Mouse (Mus musculus) urinary bladder, postnatal 36 days (tissue): ENCODE results near the gene Coq8b.

ENCODE experiments used
- DNase-seq, 2 experiments: peaks; one replicate each; pipeline ENCODE4 v3.0.0; 2022; ENCODE audit warnings: low spot score in 2 of 2, mixed read lengths in 1 of 2

Coq8b gene

GRCm38 (mm10) chr7:27271423-27271822 lies 38.6 kb downstream of the Coq8b start:
- no peak for DNase-seq

- DNase-seq: no peak
These were observed 41.0 kb downstream of the Coq8b start for GRCm38 (mm10) chr7:27273739-27274351.

DNA sequence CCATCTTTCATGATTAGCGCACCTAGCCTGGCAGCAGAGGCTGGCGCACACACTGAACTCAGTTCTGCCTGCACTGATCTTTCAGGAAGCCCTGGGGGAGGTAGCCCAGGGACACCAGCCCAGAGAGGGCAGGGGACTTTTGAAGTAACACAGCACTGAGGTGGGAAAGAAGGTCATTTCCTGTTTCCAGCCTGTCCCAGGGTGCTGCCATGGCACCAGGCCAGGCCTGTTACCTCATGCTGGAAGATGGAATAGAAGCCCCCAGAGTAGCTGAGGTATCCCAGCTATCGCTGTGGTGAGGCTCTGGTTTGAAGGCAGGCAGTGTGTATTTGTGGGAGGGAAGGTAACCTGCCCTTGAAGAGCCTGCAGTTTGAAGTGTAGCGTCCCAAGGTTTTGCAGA lies 42.1 kb downstream of the Coq8b start:
- DNase-seq: no peak

- DNase-seq: no peak
These were observed 43.2 kb downstream of the Coq8b start for GRCm38 (mm10) chr7:27276021-27276420.

GRCm38 (mm10) chr7:27277191-27277590 lies 44.4 kb downstream of the Coq8b start:
- DNase-seq: no peak

- no peak for DNase-seq
These were observed 48.9 kb downstream of the Coq8b start for GRCm38 (mm10) chr7:27281717-27282116.

- DNase-seq: no peak
These were observed 49.4 kb downstream of the Coq8b start for GRCm38 (mm10) chr7:27282225-27282624.

DNA sequence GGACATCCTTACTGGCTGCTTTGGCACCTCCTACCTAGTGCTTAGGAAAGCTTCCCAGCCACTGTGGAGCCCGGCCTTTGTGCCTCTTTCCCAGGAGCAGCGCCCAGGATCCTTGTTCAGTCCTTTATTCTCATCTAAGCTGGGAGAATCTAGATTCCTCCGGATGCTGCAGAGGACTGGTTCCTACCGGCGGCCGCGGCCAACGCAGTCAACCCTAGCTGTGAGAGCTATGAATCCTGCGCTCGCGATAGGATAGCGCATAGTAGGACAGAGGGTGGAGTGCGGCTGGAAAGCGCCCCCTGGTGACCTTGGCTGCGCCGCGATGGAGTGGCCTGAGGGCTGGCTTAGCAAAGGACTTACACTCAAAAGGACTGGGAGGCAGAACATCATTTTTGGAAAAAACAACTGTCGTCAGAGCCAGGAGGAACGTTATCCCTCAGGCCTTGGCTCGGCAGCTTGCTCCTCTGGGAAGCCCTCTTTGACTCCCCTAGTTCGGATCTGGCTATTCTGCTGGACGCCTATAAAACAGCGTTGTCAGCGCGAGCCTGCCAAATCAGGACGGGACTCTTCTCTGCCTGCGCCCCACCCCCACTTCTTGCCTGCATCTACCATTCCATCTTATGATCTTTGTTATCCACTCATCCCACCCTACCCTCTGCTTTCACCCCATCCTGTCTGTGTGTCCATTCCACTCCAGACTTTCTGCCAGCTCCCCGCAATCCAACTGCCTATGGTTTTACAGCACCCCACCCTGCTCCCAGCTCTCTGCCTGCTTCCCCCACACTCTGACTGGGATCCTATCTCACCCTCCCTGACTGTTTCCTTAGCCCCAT lies 52.3 kb downstream of the Coq8b start:
- peak in 1 of 2 experiments; percentile 72 for DNase-seq

- peak in 1 of 2 experiments; percentile 74 for DNase-seq
These were observed 52.9 kb downstream of the Coq8b start for GRCm38 (mm10) chr7:27285698-27286066.

- DNase-seq: no peak
These were observed 55.9 kb downstream of the Coq8b start for GRCm38 (mm10) chr7:27288732-27289131.

- no peak for DNase-seq
These were observed 57.7 kb downstream of the Coq8b start for GRCm38 (mm10) chr7:27290555-27290954.

DNA sequence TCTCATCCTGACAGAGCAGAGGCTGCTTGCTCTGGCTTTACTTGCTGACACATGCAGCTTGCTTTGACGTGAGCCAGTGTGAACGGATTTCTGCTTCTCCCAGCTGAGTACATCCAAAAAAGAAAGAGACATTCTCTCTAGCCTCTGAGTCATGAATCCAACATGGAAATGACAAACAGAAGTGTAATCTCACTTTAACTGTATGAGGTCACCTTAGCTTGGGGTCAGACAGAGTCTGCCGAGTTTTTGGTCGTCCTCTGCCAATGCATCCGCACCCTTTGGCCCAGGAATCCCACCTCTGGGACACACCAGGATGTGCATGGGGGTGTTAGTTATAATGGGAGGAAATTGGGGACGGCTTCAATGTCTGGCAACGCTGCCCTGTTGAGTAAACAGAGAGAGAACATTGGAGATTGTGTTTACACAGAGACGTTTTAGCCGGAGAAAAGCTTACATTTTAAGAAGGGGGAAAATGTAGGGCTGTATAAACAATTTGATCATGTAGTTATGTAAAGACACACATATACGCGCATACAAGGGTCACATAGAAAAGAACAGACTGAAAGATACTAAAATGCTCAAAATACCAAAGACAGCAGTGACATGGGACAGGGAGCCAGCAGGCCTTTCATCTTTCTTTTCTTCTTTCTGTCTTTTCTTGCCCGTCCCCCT lies 59.1 kb downstream of the Coq8b start:
- peak; percentile 59 to 67 for DNase-seq

DNA sequence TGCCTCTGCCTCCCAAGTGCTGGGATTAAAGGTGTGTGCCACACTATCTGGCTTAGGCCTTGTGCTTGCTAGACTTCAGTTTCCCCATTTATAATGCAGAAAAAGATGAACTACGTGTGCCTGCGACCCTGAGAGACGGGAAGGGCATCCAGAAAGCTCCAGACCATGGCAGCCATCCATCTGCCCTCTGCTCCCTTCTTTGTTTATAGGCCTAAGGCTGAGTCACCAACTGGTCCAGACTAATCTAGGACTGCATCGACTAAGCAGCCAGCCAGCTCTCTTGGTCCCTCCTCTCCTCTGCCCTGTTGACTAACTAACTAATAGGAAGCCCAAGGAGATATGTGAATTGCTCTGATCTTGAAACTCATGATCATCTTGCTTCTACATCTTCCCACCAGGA lies 63.1 kb downstream of the Coq8b start:
- DNase-seq: peak in 1 of 2 experiments; percentile 62

- no peak for DNase-seq
These were observed 63.7 kb downstream of the Coq8b start for GRCm38 (mm10) chr7:27296518-27296917.

DNA sequence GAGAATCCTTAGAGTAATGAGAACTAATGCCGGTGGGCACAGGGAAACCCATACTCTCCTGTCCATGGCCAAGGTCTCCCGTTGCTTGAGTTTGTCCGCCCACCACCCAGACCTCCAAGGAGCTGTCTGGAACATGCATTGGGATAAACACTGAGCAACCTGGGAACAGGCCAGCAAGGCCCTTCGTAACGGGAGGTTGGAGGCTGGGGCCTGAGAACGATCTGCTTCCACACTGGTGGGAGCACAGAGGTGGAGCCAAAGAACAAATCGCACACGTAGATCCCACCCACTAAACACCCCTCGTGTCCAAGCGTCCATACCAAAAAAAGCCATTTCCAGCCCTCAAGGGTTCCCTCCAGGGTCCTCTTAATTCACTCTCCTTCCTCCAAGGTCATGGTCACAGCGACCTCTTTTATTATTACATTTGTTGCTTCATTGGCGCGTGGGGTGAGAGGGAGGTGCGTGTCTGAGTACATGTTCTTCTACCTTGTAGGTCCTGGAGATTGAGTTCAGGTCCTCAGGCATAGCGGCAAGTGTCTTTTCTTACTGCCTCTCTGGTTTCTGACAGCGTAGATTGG lies 65.3 kb downstream of the Coq8b start:
- no peak for DNase-seq

GRCm38 (mm10) chr7:27298816-27299215 lies 66.0 kb downstream of the Coq8b start:
- DNase-seq: no peak

DNA sequence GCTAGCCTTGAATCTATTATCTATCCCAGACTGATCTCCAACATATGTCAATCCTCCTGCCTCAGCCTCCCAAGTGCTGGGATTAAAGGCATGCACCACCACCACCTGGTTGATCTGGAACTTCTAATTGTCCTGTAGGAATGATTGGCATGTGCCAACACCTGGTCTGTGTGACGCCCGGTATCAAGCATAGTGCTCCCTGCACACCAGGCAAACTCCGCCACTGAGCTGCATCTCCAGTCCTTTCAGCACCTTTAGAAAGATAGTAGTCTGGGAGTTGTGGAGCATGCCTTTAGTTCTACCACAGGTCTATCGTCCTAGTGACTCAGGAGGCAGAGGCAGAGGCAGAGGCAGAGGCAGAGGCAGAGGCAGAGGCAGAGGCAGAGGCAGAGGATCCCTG lies 67.5 kb downstream of the Coq8b start:
- no peak for DNase-seq

DNA sequence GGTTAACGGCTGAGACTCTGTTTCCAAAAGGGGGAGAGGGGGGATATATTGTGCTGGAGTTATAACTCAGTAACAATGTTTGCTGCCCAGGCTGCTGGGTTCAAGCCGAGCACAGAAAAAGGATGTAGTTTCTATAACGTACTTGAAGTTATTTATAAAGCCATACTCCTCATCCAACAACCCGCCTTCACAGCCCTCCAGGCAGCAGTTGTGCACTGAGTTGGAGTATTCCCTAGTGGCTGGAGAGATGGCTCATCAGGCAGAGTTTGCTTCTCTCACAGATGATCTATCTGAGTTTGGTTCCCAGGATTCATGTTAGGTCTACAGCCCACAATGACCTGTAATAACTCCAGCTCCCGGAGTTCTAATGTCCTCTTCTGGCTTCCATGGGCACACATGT lies 68.0 kb downstream of the Coq8b start:
- no peak for DNase-seq

DNA sequence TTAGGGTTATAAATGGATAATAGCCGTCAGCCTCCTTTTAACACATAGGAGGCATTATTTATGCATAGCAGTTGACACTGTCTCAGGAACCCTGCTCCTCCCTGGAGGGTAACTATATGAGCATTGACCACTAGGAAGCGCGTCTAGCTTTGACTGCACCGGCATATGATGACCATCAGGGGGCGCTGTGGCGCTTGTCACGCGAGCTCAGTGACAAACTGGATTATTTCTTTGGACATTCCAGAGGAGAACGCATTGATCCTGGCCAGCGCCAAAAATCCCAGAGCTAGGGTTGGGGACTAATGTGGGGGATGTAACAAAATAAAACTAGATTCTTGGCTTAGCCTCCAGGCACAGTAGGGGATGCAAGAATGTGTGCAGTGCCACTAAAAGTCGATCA lies 69.3 kb downstream of the Coq8b start:
- peak; percentile 69 to 71 for DNase-seq

DNA sequence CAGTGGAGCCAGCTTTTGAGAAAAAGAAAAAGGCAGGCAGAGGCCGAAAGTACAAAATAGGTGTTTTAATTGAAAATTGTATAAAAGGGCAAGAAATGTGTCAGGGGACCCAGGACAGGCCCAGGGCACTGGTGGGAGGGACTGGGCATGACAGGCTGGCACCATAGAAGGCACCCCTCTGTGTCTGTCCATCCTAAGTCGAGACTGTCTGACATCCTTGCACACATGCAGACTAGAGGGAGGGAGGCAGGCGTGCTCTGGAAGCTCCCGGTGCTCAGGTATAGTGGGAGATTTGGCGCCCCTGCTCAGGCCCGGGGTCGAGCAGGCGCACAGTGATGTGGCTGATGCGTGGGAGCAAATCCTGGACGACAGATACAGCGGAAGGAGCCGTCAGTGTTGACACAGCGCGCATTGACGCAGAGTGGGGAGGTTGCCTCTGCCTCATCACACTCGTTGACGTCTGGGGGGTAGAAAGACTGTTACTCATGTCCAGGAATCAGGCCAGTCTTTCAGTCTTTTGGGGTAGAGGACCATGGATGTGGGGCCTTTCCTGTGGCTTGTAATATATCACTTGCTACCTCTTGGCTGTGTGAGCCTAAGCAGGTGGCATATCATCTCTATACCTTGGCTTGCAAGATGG lies 72.4 kb downstream of the Coq8b start:
- DNase-seq: no peak

- DNase-seq: peak in 1 of 2 experiments; percentile 57
These were observed 73.6 kb downstream of the Coq8b start for GRCm38 (mm10) chr7:27306161-27307160.
